Mouse (Mus musculus): ENCODE data around the gene Olfr373. TPM values are rescaled to one million over a fixed set of nuclear protein-coding genes. Genes with fewer than 3 reads are reported as not detected.

Gene Olfr373
- total and polyA plus RNA-seq, 2 experiments from 2014 or later, result not detected

DNA sequence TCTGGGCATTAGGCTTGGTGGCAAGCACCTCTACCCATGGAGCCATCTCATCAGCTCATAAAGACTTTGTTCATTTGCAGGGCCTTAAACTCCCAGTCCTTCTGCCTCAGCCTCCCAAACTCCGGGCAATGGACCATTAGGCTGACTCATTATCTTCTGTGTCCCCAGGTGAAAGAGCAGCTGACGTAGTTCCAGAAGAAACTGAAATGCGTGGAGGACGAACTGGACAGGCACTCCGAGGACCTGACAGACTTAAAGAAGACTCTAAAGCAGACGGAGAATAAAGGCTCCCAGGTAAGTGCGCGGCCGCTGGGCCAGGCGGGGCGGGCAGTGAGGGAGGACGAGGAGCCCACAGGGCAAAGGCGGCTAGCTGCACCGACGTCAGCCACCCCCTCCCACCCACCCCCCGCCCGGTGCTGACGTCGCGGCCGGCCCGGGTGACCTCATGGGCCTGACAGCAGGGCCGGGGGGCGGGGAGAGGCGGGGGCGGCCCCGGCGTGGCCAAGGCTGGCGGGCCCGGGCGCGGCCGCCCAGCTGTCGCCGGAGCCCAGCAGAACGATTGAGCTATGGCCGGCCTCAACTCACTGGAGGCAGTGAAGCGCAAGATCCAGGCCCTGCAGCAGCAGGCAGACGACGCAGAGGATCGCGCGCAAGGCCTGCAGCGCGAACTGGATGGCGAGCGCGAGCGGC lies 51.9 kb downstream of the Olfr373 start, which contains the start of gene Tpm4:
Gene Tpm4, plus strand, starts transcription at position 220 of the 690 bp plus-strand sequence.
- Histone ChIP-seq H3K9me3 (ENCODE audit: low read length) (no peaks in the 10 kb centered on the region), H3K4me2 (ENCODE audit: low read depth, low read length, poor library complexity, severe bottlenecking) (peak within 1 kb of the TSS; percentile 83), H3K36me3 (ENCODE audit: insufficient read depth, low read length) (no peaks in the 10 kb centered on the region), H3K27ac (ENCODE audit: low read depth, low read length) (peak within 1 kb of the TSS; percentile 75), H3K9ac (replicated peaks; ENCODE audit: low read length, poor library complexity, severe bottlenecking) (peak within 1 kb of the TSS; percentile 90), H3K27me3 (ENCODE audit: insufficient read depth, low read length) (no peaks in the 10 kb centered on the region), H3K4me1 (ENCODE audit: insufficient read depth, low read length) (0 out of 2 replicates have a peak, but pooled peaks cover 5% of the 10 kb centered on the region), H3K4me3 (ENCODE audit: low read depth, low read length) (peak within 1 kb of the TSS; percentile 87)
- peak; percentile 87 for ATAC-seq (ENCODE audit: low FRiP score)
- DNase-seq (ENCODE audit: low spot score), result peak; percentile 65
- WGBS, result 1% methylated on average over 24 of the region's 49 CpGs
- no peak for TF ChIP-seq CTCF (IDR thresholded peaks at IDR 0.05)

DNA sequence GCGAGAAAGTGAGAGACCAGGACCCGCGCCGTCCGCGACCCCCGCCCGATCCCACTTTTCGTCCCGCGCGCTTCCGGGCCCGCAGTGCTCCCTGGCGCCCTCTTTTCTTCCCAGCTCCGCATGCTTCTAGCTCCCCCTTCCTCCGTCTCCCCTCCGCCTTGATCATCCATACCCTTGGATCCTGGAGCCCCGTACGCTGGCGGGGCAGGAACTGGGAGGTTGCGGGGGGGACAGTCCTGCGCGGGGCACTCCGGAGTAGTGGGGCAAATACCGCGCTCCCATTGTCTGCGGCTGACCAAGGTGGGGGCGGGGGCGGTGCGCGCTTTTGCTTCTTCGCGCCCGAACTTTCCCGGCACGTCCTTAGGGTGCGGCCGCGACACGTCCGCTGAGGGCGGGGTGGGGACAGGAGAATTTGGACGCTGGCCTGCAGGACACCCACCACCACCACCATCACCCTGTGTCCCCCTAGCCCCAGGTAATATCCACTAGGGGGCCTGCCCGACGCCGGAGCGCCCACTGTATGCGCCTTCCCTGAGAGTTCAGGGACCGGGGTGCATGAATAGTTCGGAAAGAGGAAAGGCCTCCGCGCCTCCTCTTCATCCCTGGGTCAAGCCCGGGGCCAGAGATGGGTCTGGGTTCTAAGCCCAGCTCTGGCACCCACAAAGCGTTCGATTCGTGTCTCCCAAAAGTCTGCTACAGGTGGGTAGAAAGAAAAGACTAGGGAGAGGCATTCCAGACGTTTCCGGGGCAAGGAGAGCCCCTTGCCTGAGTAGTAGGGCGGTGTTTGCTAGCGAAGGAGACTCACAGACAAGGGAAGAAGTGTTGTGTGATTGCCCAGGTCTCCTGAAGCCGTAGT lies 52.7 kb downstream of the Olfr373 start:
- peak; percentile 41 for TF ChIP-seq CTCF (IDR thresholded peaks at IDR 0.05)
- Histone ChIP-seq H3K27ac (ENCODE audit: low read depth, low read length) (peak overlapping the region; percentile 75), H3K27me3 (ENCODE audit: insufficient read depth, low read length) (no peaks in the 10 kb centered on the region), H3K9ac (replicated peaks; ENCODE audit: low read length, poor library complexity, severe bottlenecking) (peak overlapping the region; percentile 90), H3K4me1 (ENCODE audit: insufficient read depth, low read length) (0 out of 2 replicates have a peak, but pooled peaks cover 5% of the 10 kb centered on the region), H3K4me3 (ENCODE audit: low read depth, low read length) (peak overlapping the region; percentile 87), H3K36me3 (ENCODE audit: insufficient read depth, low read length) (no peaks in the 10 kb centered on the region), H3K9me3 (ENCODE audit: low read length) (no peaks in the 10 kb centered on the region), H3K4me2 (ENCODE audit: low read depth, low read length, poor library complexity, severe bottlenecking) (peak overlapping the region; percentile 83)
- peak; percentile 32 for DNase-seq (ENCODE audit: low spot score)
- peak; percentile 63 for ATAC-seq (ENCODE audit: low FRiP score)
- under 1% methylated on average over 56 of the region's 62 CpGs for WGBS

DNA sequence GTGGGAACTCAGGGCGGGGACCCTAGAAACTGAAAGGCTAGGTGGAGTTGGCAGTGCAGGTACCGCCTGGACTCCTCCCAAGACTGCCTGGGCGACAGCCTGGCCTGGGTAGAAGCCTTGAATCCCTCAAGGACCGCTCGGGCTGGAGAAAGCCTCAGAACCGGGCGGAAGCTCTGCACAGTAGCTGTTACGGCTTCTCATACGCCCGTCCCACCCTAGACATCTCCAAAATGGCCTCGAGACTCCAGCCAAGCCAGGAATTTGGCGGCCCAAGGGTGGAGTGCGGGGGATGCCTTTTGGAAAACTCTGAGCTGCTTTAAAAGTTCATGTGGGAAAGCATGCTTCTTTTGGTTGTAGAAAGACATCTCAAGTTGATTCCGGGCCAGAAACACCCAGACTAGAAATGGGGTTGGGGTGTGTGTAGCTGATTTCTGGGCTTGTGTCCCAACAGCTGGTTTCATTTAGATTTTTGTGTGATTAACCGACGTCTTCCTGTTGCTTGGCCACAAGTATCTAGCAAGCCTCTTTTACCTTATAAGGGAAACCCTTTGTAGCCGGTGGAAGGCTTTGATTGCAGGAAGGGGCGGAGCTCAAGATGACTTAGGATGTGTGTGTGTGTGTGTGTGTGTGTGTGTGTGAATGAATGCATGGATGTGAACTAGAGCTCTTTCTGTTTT lies 53.5 kb downstream of the Olfr373 start:
- Histone ChIP-seq H3K4me2 (ENCODE audit: low read depth, low read length, poor library complexity, severe bottlenecking) (peak overlapping the region; percentile 83), H3K27me3 (ENCODE audit: insufficient read depth, low read length) (no peaks in the 10 kb centered on the region)

DNA sequence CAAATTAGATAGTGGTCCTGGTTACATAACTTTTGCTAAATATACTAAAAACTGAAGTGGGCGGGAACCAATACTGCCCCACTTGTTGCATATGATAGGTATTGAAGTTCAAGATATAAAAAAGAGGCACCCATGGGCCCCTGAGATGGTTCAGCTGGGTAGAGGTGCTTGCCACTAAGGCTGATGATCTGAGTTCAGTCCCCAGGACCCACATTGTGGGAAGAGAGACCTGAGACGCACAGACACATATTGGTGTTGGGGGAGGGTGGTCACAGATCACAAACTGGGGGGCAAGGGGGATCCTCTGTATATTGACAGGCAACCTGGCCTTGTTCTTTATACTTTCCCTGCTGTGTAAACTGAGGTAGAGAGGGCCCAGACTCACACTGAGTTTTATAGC lies 54.5 kb downstream of the Olfr373 start:
- Histone ChIP-seq H3K4me3 (ENCODE audit: low read depth, low read length) (no peak overlapping the region), H3K36me3 (ENCODE audit: insufficient read depth, low read length) (peaks cover 11% of the 10 kb centered on the region; the same call in 1 of the 2 replicates), H3K27ac (ENCODE audit: low read depth, low read length) (no peak overlapping the region), H3K4me1 (ENCODE audit: insufficient read depth, low read length) (0 out of 2 replicates have a peak, but pooled peaks cover 5% of the 10 kb centered on the region), H3K27me3 (ENCODE audit: insufficient read depth, low read length) (no peaks in the 10 kb centered on the region), H3K4me2 (ENCODE audit: low read depth, low read length, poor library complexity, severe bottlenecking) (no peak overlapping the region), H3K9me3 (ENCODE audit: low read length) (no peaks in the 10 kb centered on the region), H3K9ac (replicated peaks; ENCODE audit: low read length, poor library complexity, severe bottlenecking) (no peak overlapping the region)
- no peak for DNase-seq (ENCODE audit: low spot score)
- 96% methylated on average over 2 of the region's 2 CpGs for WGBS
- TF ChIP-seq CTCF (IDR thresholded peaks at IDR 0.05), result no peak
- no peak for ATAC-seq (ENCODE audit: low FRiP score)

More for the DNA sequence above, 53.5 kb downstream of the Olfr373 start:
- ATAC-seq (ENCODE audit: low FRiP score), result 0 out of 2 replicates have a peak, but pooled peaks have one; percentile 17
- DNase-seq (ENCODE audit: low spot score), result peak; percentile 79
- Histone ChIP-seq H3K4me1 (ENCODE audit: insufficient read depth, low read length) (0 out of 2 replicates have a peak, but pooled peaks cover 5% of the 10 kb centered on the region), H3K4me3 (ENCODE audit: low read depth, low read length) (peak overlapping the region; percentile 87), H3K9ac (replicated peaks; ENCODE audit: low read length, poor library complexity, severe bottlenecking) (peak overlapping the region; percentile 90), H3K36me3 (ENCODE audit: insufficient read depth, low read length) (peaks cover 5% of the 10 kb centered on the region; the same call in 1 of the 2 replicates), H3K9me3 (ENCODE audit: low read length) (no peaks in the 10 kb centered on the region), H3K27ac (ENCODE audit: low read depth, low read length) (peak overlapping the region; percentile 75)
- no peak for TF ChIP-seq CTCF (IDR thresholded peaks at IDR 0.05)
- WGBS, result 3% methylated on average over 18 of the region's 18 CpGs

DNA sequence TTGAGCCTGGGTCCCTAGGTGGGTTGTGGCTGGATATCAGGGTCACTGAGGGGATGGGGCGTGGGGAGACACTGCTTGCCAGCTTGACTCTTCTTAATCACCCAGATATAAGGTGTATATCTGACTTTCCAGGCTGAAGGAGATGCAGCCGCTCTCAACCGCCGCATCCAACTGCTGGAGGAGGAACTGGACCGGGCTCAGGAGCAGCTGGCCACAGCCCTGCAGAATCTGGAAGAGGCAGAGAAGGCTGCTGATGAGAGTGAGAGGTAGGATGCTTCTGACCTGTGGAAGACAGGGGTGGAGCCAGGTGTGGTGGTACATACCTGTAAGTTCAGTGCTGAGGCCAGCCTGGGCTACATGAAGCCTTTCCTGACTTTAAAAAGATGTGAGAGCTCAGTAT lies 55.5 kb downstream of the Olfr373 start:
- DNase-seq (ENCODE audit: low spot score) (no peak), ATAC-seq (ENCODE audit: low FRiP score) (no peak)
- Histone ChIP-seq H3K4me3 (ENCODE audit: low read depth, low read length) (no peak overlapping the region), H3K36me3 (ENCODE audit: insufficient read depth, low read length) (peaks cover 20% of the 10 kb centered on the region), H3K27me3 (ENCODE audit: insufficient read depth, low read length) (no peaks in the 10 kb centered on the region), H3K9me3 (ENCODE audit: low read length) (no peaks in the 10 kb centered on the region), H3K4me2 (ENCODE audit: low read depth, low read length, poor library complexity, severe bottlenecking) (no peak overlapping the region), H3K4me1 (ENCODE audit: insufficient read depth, low read length) (0 out of 2 replicates have a peak, but pooled peaks cover 5% of the 10 kb centered on the region), H3K27ac (ENCODE audit: low read depth, low read length) (no peak overlapping the region), H3K9ac (replicated peaks; ENCODE audit: low read length, poor library complexity, severe bottlenecking) (no peak overlapping the region)
- WGBS, result 96% methylated on average over 5 of the region's 5 CpGs
- TF ChIP-seq CTCF (IDR thresholded peaks at IDR 0.05), result no peak
